Mouse (Mus musculus): ENCODE measurements around the gene Prss36. TPM values are rescaled to one million over a fixed set of nuclear protein-coding genes. Genes with fewer than 3 reads are reported as not detected.
"Not testable (repeated sequence)": the region's sequence is repeated elsewhere in the genome, so short reads cannot be mapped to it uniquely, and the experiment has no call there.

Gene Prss36
- polyA plus RNA-seq, 1 experiment: 20.2 TPM

DNA sequence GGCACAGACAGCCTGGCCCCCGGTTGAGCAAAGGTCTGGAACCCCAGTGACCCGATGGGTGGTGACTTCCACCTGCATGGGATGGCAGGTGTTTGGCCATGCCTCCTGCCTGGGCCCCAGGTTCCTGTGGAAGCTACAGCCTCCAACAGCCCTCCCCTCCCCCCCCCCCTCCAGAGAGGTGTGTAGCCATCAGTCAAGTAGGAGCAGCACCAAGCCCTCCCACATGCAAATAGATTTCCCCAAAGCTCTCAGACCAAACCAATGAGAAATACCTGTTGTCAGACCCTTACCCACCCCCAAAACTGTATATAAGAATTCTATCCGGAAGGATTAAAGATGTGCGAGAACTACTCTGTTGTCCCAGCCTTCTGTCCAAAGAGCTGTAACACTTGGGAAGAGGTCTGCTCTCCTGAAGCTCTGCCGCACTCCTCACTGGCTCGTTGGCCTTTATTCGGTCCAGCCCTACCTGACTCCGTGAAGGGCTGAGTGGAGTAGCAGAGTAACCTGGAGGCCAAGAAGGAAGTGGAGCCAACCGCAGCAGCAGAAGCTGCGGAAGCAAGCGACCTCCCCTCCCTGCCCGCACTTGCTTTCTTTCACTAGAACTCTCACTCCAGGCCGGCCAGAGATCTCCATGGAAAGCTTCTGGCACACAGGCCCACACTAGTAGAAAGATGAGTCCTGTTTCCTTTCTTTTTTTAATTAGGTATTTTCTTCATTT lies 6.5 kb upstream of the Prss36 start:
- H3K4me3 ChIP-seq (ENCODE audit: insufficient read depth, low read depth, low read length): no peak overlapping the region
- H3K27ac ChIP-seq (replicated peaks; ENCODE audit: low read depth, low read length): no peak overlapping the region
- peaks cover 4% of the 10 kb centered on the region; the same call in 1 of the 2 replicates for H3K4me1 ChIP-seq (ENCODE audit: control insufficient read depth, insufficient read depth, insufficient read length, low read length)

DNA sequence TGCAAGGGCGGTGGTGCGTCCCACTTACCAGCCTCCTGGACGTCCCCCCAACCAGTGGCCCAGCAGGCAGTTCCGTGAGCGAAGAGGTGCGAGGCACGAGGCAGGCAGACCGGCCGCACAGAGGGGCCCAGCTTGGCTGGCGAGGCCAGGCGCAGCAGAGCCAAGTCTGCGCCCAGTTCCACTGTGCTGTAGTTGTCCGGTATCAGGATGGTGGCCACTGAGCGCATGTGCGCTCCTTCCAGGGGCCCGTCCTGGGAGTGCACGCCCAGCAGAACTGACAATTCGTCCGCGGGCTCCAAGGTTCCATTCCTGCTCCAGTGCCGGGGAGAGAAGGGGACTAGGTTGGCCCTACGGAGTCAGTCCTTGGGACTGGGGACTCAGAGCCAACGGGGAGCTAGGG lies 1.9 kb downstream of the Prss36 start:
- Histone ChIP-seq H3K27ac (replicated peaks; ENCODE audit: low read depth, low read length) (peak overlapping the region; percentile 67), H3K4me1 (ENCODE audit: control insufficient read depth, insufficient read depth, insufficient read length, low read length) (peaks cover 4% of the 10 kb centered on the region), H3K4me3 (ENCODE audit: insufficient read depth, low read depth, low read length) (peak overlapping the region; percentile 55)

DNA sequence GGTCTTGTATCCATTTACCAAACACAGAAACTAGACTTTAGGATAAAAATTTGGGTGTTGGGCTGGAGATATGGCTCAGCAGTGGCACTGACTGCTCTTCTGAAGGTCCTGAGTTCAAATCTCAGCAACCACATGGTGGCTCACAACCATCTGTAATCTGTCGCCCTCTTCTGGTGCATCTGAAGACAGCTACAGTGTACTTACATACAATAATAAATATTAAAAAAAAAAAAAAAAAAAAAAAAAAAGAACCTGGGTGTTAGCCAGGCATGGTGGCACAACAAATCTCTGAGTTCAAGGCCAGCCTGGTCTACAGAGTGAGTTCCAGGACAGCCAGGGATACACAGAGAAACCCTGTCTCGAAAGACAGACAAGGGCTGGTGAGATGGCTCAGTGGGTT lies 4.4 kb downstream of the Prss36 start:
- not testable (repeated sequence) for H3K4me1 ChIP-seq (ENCODE audit: control insufficient read depth, insufficient read depth, insufficient read length, low read length); H3K27ac ChIP-seq (replicated peaks; ENCODE audit: low read depth, low read length); H3K4me3 ChIP-seq (ENCODE audit: insufficient read depth, low read depth, low read length)

DNA sequence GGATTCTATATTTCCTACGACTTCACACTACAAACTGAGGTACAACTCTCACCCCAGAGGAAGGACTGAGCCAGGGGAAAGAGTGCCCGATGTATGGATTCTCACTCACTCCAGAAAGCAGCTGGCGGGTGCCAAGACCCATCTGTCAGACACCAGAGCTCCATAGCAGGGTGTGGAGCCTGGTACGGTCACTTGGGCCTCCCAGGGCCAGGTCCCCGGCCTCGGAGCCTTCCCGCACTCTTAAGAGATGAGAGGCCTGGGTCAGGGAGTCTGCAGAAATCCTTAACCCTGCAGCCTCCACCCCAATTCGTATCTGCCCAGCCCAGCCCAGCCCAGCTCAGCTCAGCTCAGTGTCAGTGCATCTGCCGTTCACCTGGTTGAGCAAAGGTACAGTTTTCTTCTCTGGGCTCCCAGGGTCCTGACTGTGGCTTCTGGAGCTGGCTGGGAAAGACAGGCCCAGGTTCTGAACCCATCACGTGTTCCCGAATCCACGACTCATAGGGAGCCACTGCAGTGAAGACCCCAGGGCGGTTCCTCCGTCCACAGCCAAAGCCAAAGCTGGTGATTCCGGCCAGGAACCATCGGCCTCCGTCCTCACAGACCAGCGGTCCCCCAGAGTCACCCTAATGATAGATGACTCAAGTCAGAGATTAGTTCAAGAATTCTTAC lies 10.2 kb downstream of the Prss36 start:
- H3K4me1 ChIP-seq (ENCODE audit: control insufficient read depth, insufficient read depth, insufficient read length, low read length): peaks cover 2% of the 10 kb centered on the region; the same call in 1 of the 2 replicates
- H3K4me3 ChIP-seq (ENCODE audit: insufficient read depth, low read depth, low read length): peak overlapping the region; percentile 69
- no peak overlapping the region for H3K27ac ChIP-seq (replicated peaks; ENCODE audit: low read depth, low read length)

DNA sequence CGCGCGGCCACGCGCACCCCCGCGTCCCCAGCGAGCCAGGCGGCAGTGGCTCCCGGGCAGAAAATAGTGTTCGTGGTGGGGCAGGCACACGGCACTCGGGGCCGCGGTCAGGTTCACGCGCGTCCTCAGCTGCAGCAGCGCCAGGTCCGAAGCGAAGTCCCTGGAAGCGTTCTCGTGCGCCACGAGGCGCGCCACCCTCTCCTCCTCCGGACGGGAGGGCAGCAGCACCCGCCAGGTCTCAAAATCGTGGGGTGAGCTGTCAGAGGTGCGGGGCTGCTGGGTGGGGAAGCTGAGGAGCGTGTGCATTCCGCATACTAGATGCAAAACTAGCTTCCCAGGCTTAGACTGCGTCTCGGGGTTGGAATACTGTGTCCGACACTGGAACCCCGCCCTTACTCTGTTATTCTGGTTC lies 10.8 kb downstream of the Prss36 start:
- H3K4me3 ChIP-seq (ENCODE audit: insufficient read depth, low read depth, low read length): peak overlapping the region; percentile 69
- peak overlapping the region; percentile 14; the same call in 1 of the 2 replicates for H3K27ac ChIP-seq (replicated peaks; ENCODE audit: low read depth, low read length)
- H3K4me1 ChIP-seq (ENCODE audit: control insufficient read depth, insufficient read depth, insufficient read length, low read length): peaks cover 2% of the 10 kb centered on the region; the same call in 1 of the 2 replicates

DNA sequence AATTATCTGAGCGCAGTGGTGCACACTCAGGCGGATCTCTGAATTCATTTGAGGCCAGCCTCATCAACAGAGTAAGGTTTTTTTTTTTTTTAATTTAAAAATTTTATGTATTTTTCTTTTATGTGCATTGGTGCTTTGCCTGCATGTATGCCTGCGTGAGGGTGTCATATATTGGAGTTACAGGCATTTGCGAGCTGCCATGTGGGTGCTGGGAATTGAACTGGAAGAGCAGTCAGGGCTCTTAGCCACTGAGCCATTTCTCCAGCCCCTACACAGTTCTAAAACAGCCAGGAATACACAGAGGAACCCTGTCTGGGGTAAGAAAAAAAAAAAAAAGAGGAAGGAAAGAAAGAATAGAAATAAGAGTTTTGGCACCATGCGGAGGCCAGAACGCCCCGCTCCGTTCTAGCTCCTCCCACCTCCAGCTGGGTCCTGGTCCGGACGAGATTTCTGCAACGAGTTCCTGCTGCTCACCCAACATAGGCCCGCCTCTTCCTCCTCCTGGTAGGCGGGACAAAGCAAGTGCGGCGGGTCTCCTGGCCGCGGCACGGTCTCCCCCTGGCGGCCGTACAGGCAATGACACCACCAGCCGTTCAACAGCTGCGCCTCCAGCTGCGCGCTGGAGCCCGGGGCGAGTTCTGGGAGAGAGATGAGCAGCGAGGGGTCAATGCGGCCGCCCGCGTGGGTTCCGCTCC lies 11.3 kb downstream of the Prss36 start:
- Histone ChIP-seq H3K4me1 (ENCODE audit: control insufficient read depth, insufficient read depth, insufficient read length, low read length) (peaks cover 2% of the 10 kb centered on the region; the same call in 1 of the 2 replicates), H3K4me3 (ENCODE audit: insufficient read depth, low read depth, low read length) (peak overlapping the region; percentile 69), H3K27ac (replicated peaks; ENCODE audit: low read depth, low read length) (peak overlapping the region; percentile 14)

DNA sequence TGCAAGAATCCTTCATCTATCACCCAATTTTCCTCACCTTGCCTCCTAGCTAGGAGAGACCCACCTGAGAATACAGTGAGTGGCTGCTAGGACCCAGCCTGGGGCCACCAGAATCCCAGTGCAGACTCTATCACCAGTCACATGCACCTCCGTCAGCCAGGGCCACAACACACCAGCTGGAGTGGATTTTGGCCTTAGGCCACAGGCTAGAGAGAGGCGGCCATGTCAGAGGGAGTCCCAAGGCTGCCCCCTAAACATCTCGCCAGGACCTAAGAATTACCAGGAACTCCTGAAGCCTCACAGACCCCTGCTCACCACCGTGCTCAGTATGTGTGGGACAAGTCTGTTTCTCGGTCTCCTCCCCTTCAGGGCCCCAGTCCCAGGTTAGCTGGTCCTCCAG lies 12.4 kb downstream of the Prss36 start:
- Histone ChIP-seq H3K27ac (replicated peaks; ENCODE audit: low read depth, low read length) (no peak overlapping the region), H3K4me3 (ENCODE audit: insufficient read depth, low read depth, low read length) (no peak overlapping the region), H3K4me1 (ENCODE audit: control insufficient read depth, insufficient read depth, insufficient read length, low read length) (peaks cover 2% of the 10 kb centered on the region; the same call in 1 of the 2 replicates)

DNA sequence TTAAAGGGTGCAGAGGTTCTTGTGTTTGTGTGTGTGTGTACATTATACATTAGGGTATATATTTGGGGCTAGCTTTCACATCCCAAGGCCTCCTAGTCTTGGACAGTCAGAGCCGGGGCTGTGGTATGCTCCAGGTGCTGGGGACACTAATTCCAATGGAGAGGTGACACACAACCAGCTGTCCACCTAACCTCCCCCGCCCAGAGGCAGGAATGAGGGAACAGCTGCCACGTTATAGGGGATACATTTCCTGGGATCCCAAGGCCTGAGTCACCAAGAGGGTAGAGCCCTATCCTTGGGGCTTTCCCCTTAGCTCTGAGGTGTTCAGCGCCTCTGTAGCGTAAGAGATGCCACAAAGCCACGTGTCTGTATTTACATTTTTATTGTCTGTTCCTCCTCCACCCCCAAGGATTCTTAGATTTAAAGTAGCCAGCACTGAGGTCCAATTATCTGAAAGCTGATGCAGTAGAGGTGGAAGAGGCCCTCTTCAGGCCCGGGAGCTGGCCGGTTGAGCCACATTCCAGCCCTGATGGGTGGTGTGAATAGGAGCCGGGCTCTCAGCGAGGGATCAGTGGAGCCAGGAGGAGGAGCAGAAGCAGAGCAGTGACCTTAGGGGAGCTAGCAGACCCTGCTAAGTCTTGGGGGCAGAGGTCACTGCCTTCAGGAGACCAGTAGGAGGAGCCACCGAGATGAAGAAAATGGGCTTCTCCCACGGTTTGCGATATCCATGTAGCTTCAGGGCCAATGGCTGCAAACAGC lies 14.1 kb downstream of the Prss36 start:
- H3K4me1 ChIP-seq (ENCODE audit: control insufficient read depth, insufficient read depth, insufficient read length, low read length): peaks cover 2% of the 10 kb centered on the region; the same call in 1 of the 2 replicates
- no peak overlapping the region for H3K27ac ChIP-seq (replicated peaks; ENCODE audit: low read depth, low read length)
- H3K4me3 ChIP-seq (ENCODE audit: insufficient read depth, low read depth, low read length): no peak overlapping the region

DNA sequence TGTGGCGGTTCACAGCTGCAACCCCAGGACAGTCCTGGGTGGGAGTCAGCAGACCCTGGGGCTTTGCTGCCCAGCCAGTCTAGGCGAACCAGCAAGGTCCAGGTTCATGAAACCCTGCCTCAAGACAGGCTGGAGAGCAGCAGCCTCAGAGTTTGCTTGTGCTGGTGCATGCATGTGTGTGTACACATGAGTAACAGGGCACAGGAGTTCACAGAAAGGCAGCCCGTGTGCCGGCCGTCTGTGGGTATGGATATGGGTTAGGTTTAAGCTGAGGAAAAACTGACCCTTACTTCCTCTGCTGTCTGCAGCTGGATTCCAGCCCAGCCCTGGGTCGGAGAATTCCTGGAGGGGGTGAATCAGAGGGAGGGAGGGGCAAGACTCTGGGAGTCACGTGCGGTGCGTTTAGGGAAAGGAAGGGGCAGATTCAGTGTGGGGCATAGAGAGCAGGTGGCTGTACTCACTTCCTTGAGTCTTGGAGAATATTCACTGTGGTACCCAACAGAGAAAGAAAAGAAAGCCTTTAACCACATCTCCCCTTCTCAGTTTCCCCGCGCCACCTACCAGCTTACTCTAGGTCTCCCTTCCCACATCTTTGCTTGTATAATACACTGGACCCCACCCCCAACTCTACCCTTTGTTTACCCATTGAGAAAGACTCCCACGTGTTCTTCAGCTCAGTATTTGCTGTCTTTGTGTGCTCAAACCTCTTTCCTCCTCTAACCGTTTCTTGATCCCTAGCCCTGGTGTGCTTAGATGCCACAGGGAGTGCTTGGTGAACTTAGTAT lies 15.0 kb downstream of the Prss36 start:
- Histone ChIP-seq H3K4me3 (ENCODE audit: insufficient read depth, low read depth, low read length) (no peak overlapping the region), H3K4me1 (ENCODE audit: control insufficient read depth, insufficient read depth, insufficient read length, low read length) (peaks cover 1% of the 10 kb centered on the region; the same call in 1 of the 2 replicates), H3K27ac (replicated peaks; ENCODE audit: low read depth, low read length) (no peak overlapping the region)

DNA sequence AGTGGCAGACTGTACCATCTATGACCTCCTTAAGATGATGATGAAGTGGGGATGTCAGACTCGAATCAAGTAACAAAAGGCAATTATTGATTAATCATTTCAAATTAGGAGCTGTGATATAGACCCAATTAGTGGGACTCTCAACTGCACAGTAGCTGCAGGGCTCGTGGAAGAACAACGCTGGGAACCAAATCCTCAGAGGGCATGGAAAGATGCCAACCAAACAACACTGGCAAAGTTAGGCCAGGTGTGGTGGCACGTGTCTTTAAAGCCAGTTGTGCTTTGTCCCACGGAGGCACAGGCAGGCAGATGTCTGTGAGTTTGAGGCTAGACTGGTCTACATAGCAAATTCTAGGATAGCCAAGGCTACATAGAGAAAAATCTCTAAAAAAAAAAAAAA lies 15.9 kb downstream of the Prss36 start:
- no peaks in the 10 kb centered on the region; the same call in 1 of the 2 replicates for H3K4me1 ChIP-seq (ENCODE audit: control insufficient read depth, insufficient read depth, insufficient read length, low read length)
- H3K4me3 ChIP-seq (ENCODE audit: insufficient read depth, low read depth, low read length): no peak overlapping the region
- H3K27ac ChIP-seq (replicated peaks; ENCODE audit: low read depth, low read length): no peak overlapping the region

DNA sequence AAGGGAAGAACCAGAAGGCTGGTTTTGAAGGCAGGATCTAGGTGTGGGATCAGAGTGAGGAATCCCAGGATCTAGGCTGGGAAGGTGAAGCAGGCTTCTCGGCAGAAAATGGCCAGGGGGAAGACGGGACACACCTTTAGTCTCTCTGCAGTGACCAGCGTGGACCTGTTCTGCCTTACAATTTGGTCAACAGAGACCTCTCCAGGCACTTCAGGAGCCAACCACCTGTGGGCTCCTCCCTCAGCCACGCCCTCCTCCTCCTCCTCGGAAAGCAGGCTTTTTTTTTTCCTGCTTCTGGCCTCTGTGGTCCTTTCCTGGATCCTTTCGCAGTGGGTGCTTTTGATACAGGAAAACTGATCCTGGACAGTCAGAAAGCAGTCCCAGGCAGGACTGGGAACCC lies 16.6 kb downstream of the Prss36 start, which contains the start of gene Prss8:
Prss8 (minus strand) TSS at position 182 of the 400 bp plus-strand sequence.
- Histone ChIP-seq H3K4me3 (ENCODE audit: insufficient read depth, low read depth, low read length) (peak within 1 kb of the TSS; percentile 6; the same call in 1 of the 2 replicates), H3K27ac (replicated peaks; ENCODE audit: low read depth, low read length) (no peak within 1 kb of the TSS), H3K4me1 (ENCODE audit: control insufficient read depth, insufficient read depth, insufficient read length, low read length) (no peaks in the 10 kb centered on the region; the same call in 1 of the 2 replicates)

DNA sequence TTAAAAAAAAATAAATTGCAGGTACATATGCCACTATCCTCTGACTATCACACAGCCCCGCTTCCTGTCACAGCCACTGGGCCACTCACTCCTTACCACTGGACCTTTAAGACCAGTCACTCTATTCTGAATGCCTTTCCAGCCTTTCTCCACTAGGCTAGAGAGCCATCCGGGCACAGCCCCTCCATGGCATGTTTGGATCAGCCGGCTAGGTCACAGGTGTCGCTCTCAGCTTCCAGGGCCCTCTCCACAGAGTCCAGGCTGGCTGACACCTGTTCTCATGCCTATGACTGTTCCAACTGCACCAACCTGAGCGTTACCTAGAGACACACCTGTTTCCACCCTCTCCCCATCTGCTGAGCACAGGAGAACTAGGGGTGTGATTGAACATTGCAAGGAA lies 17.9 kb downstream of the Prss36 start:
- H3K4me1 ChIP-seq (ENCODE audit: control insufficient read depth, insufficient read depth, insufficient read length, low read length): no peaks in the 10 kb centered on the region
- no peak overlapping the region for H3K4me3 ChIP-seq (ENCODE audit: insufficient read depth, low read depth, low read length)
- H3K27ac ChIP-seq (replicated peaks; ENCODE audit: low read depth, low read length): no peak overlapping the region

DNA sequence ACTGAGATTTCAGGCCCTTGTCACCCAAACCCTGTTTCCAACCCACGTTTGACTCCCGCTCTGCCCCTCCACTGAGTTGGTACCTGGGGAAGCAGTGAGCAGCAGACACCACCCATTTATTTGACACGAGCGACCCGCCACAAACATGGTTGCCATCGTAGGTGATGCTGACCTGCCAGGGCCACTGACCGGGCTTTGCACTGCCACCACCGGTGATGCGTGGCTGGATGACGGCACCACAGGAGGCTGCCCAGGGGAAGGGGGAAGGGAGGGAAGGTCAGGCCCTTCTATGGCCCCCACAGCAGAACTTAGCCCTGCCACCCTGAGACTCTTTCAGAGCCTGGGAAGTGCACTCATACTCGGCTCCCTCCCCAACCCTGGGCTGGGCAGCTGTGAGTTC lies 18.8 kb downstream of the Prss36 start:
- Histone ChIP-seq H3K27ac (replicated peaks; ENCODE audit: low read depth, low read length) (no peak overlapping the region), H3K4me1 (ENCODE audit: control insufficient read depth, insufficient read depth, insufficient read length, low read length) (no peaks in the 10 kb centered on the region), H3K4me3 (ENCODE audit: insufficient read depth, low read depth, low read length) (no peak overlapping the region)

DNA sequence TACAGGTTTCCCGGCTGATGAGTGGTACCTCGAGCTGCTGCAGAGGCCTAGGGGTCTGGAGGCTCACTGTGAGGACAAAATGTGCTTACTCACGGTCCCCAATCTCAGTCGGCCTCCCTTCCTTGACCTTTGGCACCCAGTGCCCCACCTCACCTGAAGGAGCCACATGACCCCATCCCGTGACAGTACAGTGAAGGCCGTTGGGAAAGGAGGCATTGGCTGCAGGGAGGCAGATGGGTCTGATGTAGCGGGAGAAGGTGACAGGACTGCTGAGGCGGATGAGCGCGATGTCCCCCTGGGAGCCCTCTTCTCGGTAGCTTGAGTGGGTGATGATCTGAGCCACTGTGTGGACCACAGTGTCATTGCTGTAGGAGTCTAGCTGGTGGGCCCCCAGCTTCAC lies 19.7 kb downstream of the Prss36 start:
- Histone ChIP-seq H3K4me3 (ENCODE audit: insufficient read depth, low read depth, low read length) (no peak overlapping the region), H3K4me1 (ENCODE audit: control insufficient read depth, insufficient read depth, insufficient read length, low read length) (no peaks in the 10 kb centered on the region), H3K27ac (replicated peaks; ENCODE audit: low read depth, low read length) (no peak overlapping the region)

Measured in brown adipose tissue, adult 24 weeks (tissue).